Mouse (Mus musculus) brain, adult 10 weeks (tissue): Measurements from ENCODE around the gene Tspyl4. TPM values are rescaled to one million over a fixed set of nuclear protein-coding genes. Genes with fewer than 3 reads are reported as not detected.

ENCODE experiments used
- polyA plus RNA-seq: library from polyadenylated mRNA; stranded (reverse); fragments of 350-450 nt; fragmentation: Illumina TruSeq; extraction: RNeasy Lipid Tissue Mini Kit (QIAGEN cat#74804); gene quantifications from one replicate; pipeline ENCODE4 v1.2.3, GENCODE M21; 2015; ENCODE audit warnings: low read depth, low replicate concordance

Tspyl4 gene
- 548 TPM for polyA plus RNA-seq

DNA sequence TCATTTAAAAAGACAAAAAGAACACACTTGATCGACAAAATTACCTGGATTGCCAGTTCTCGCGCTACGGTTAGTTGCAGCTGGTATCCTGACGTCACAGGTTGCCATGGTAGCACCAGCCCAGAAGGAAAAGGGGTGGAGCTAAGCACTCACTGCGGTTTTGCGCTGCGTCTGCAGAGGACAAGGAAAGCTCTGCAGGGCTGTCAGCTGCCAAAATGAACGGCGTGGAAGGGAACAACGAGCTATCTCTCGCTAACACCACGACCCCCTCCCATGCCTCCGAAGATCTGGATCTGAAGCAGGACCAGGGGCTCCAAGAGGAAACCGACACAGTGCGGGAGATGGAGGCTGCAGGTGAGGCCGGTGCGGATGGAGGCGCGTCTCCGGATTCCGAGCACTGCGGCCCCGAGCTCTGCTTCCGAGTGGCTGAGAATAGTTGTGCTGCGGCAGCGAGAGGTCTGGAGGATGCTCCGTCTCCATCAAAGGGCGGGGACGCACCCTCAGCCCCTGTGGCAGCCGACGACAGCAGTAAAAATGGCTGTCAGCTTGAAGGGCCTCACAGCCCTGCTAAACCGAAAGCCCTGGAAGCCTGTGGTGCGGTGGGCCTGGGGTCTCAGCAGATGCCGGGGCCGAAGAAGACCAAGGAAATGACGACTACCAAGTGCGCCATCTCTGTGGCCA is at the start of gene Tspyl4:
TSS of gene Tspyl4 (plus strand) at position 144 of the 681 bp plus-strand sequence.

GRCm38 (mm10) chr10:34281962-34282388 is 15.3 kb upstream of the Tspyl4 start, which contains the start of gene Tspyl1:
Gene Tspyl1 (plus strand): TSS chr10:34282190.

Other genes starting within 250 kb of the Tspyl4 start
- 3.0 TPM for gene Calhm5, start 200.9 kb upstream of the Tspyl4 start, polyA plus RNA-seq
- 0.88 TPM for gene Calhm6, start 169.5 kb upstream of the Tspyl4 start, polyA plus RNA-seq
- gene Dse, start 89.7 kb upstream of the Tspyl4 start, polyA plus RNA-seq = 3.2 TPM
- gene Tspyl1, start 15.3 kb upstream of the Tspyl4 start, polyA plus RNA-seq = 142 TPM
- gene Col10a1, start 92.5 kb downstream of the Tspyl4 start, polyA plus RNA-seq = not detected
- gene Nt5dc1, start 121.1 kb downstream of the Tspyl4 start, polyA plus RNA-seq = 3.5 TPM
- 0.33 TPM for gene Frk, start 186.0 kb downstream of the Tspyl4 start, polyA plus RNA-seq